Mouse (Mus musculus) heart, postnatal 0 days (tissue): Measurements from ENCODE around the gene Hormad2. TPM values are rescaled to one million over a fixed set of nuclear protein-coding genes. Genes with fewer than 3 reads are reported as not detected.

Source experiments
- ATAC-seq: fragments of 200-750 bp; cut with Nextera tagmentation; 2 replicates; pipeline ENCODE4 v1.8.0; 2017; ENCODE audit warnings: low read depth, moderate number of reproducible peaks, moderate library complexity; ENCODE audit not compliant: insufficient read depth
- DNase-seq: peaks from one replicate; pipeline ENCODE4 v3.0.0-alpha.2; 2016; ENCODE audit warnings: low spot score
- H3K27ac ChIP-seq: fragments of 300-500 bp; sonication (generic); 2 replicates; pipeline ENCODE4 v1.5.1; 2014; ENCODE audit warnings: low read depth, mild to moderate bottlenecking
- H3K27me3 ChIP-seq: fragments of 300-500 bp; sonication (generic); 2 replicates; pipeline ENCODE4 v1.6.1; 2014; ENCODE audit warnings: low read length, mixed read lengths; ENCODE audit not compliant: control insufficient read depth, insufficient read depth
- H3K36me3 ChIP-seq: fragments of 300-500 bp; sonication (generic); replicated peaks from 2 replicates; pipeline ENCODE4 v1.6.1; 2014; ENCODE audit warnings: low read length, mixed read lengths; ENCODE audit not compliant: control insufficient read depth, insufficient read depth
- H3K4me1 ChIP-seq: fragments of 300-500 bp; sonication (generic); 2 replicates; pipeline ENCODE4 v1.6.1; 2014; ENCODE audit warnings: antibody characterized with exemption; ENCODE audit not compliant: control insufficient read depth, insufficient read depth
- H3K4me2 ChIP-seq: fragments of 300-500 bp; sonication (generic); 2 replicates; pipeline ENCODE4 v1.6.1; 2014; ENCODE audit warnings: low read depth, mild to moderate bottlenecking, low read length, moderate library complexity
- H3K4me3 ChIP-seq: fragments of 300-500 bp; sonication (generic); 2 replicates; pipeline ENCODE4 v1.5.1; 2014; ENCODE audit warnings: low read depth, low read length
- H3K9ac ChIP-seq: fragments of 300-500 bp; sonication (generic); replicated peaks from 2 replicates; pipeline ENCODE4 v1.6.1; 2014; ENCODE audit warnings: low read depth, low read length, mixed read lengths
- H3K9me3 ChIP-seq: fragments of 300-500 bp; sonication (generic); replicated peaks from 2 replicates; pipeline ENCODE4 v1.6.1; 2016; ENCODE audit warnings: low read length; ENCODE audit not compliant: control insufficient read depth
- CTCF ChIP-seq: IDR thresholded peaks from 2 replicates; pipeline ENCODE4 v1.5.1; 2016; ENCODE audit warnings: antibody characterized with exemption, control low read depth, low read depth
- EP300 ChIP-seq: IDR thresholded peaks from 2 replicates; pipeline ENCODE4 v1.6.1; 2016; ENCODE audit warnings: antibody characterized with exemption, low read depth
- WGBS: fragments of 180-500 bp; shearing (Covaris S2); extraction: QIAGEN DNeasy Blood & Tissue Kit; methylation state at CpG from one replicate; pipeline ENCODE4 v1.1.7; 2014; 5-methylcytosine and 5-hydroxymethylcytosine counted together
- polyA plus RNA-seq: library from polyadenylated mRNA; unstranded; fragments of >200 nt; fragmentation: Nextera tagmentation; extraction: Ambion mirVana; gene quantifications from 2 replicates; pipeline ENCODE4 v1.2.1, GENCODE M21; 2015
- total RNA-seq: library from RNA; depleted of rRNA; stranded (reverse); fragments of >200 nt; gene quantifications from 2 replicates; pipeline ENCODE4 v1.2.3, GENCODE M21; 2014; ENCODE audit warnings: low replicate concordance

Gene Hormad2
- total and polyA plus RNA-seq, 2 experiments from 2014 or later = not detected

DNA sequence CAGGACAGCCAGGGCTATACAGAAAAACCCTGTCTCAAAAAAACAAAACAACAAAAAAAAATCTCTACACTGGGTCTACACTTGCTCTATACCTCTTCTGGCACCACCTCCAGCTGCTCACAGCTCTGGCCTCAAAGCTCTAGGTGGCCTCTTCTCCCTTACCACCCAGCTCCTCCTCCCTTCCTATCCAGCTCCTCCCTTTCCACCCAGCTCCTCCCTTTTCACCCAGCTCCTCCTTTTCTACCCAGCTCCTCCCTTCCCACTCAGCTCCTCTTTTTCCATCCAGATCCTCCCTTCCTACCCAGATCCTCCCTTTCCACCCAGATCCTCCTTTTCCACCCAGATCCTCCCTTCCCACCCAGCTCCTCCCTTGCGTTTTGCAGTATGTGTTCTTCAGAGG is 26.5 kb upstream of the Hormad2 start:
- Histone ChIP-seq H3K36me3 (no peaks in the 10 kb centered on the region), H3K4me2 (no peak overlapping the region), H3K9me3 (no peaks in the 10 kb centered on the region), H3K27ac (no peak overlapping the region), H3K4me1 (no peaks in the 10 kb centered on the region), H3K9ac (no peak overlapping the region), H3K27me3 (no peaks in the 10 kb centered on the region), H3K4me3 (no peak overlapping the region)
- DNase-seq (no peak), ATAC-seq (no peak)
- TF ChIP-seq CTCF = no peak
- no peak for TF ChIP-seq EP300
- 68% methylated on average over 1 of the region's 1 CpGs for WGBS

DNA sequence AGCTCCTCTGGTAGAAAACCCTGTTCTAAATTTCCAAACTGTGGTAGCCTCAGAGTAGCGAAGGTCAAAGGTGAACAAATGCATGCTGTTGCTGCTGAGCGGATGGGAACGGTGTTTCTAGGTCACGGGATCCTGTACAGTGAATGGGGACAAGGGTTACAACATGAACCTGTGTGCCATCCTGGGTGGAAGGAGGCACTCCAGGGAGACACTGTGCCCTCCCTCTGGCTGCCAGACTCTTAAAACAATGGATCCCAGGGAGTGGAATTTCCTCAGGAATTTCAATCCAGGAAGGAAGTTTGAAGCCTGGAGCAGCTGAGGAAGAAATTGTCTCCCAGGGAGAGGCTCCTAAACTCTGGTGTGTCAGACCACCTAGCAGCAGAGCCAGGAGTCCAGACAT is 25.3 kb upstream of the Hormad2 start:
- Histone ChIP-seq H3K4me1 (no peaks in the 10 kb centered on the region), H3K4me3 (no peak overlapping the region), H3K27ac (peak overlapping the region; percentile 32), H3K27me3 (no peaks in the 10 kb centered on the region), H3K36me3 (no peaks in the 10 kb centered on the region), H3K9me3 (no peaks in the 10 kb centered on the region), H3K4me2 (no peak overlapping the region), H3K9ac (no peak overlapping the region)
- 0 out of 2 replicates have a peak, but pooled peaks have one; percentile 37 for ATAC-seq
- DNase-seq = no peak
- 58% methylated on average over 4 of the region's 4 CpGs for WGBS
- TF ChIP-seq CTCF (no peak), EP300 (0 out of 2 replicates have a peak, but pooled peaks have one; percentile 33)

DNA sequence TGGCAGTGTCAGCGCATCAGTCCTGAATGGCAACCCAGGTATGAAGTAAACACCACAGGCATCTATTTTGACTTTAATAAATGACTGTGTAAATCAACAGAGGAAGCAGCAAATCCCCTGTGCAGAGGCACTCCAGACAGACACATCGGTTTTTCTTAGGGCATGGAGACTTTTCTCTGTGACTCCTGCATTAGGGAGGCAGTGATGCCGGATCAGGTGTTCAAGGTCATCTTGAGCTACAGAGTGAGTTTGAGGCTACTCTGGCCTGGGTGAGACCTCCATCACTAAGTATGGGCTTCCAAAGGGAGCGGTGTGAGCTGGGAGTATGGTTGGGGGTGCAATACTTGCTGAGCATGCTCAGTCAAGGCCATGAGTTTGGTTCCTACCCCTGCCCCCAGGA is 23.7 kb upstream of the Hormad2 start:
- no peak overlapping the region for H3K27ac ChIP-seq
- H3K27me3 ChIP-seq = peaks cover 4% of the 10 kb centered on the region; the same call in 1 of the 2 replicates
- ATAC-seq (no peak), DNase-seq (no peak)
- no peaks in the 10 kb centered on the region for H3K9me3 ChIP-seq
- TF ChIP-seq EP300 (no peak), CTCF (no peak)
- 86% methylated on average over 4 of the region's 4 CpGs for WGBS
- no peak overlapping the region for H3K4me2 ChIP-seq
- H3K9ac ChIP-seq = no peak overlapping the region
- H3K4me3 ChIP-seq = no peak overlapping the region
- no peaks in the 10 kb centered on the region for H3K4me1 ChIP-seq
- H3K36me3 ChIP-seq = no peaks in the 10 kb centered on the region

DNA sequence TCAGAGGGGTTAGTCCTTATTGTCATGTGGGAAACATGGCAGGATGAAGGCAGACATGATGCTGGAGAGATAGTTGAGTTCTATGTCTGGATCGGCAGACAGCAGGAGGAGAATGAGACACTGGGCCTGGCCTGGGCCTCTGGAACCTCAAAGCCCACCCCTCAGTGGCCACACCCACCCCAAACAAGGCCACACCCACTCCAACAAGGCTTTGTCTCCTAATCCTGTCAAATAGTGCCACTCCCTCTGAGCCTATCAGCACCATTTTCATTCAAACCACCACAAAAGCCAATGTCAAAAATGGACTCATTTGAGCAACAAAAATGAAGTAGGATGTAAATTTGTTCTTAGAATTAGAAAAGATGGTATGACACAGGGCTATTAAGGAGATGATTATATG is 23.3 kb upstream of the Hormad2 start:
- ATAC-seq = no peak
- no peaks in the 10 kb centered on the region for H3K36me3 ChIP-seq
- no peak overlapping the region for H3K4me2 ChIP-seq
- H3K9ac ChIP-seq = no peak overlapping the region
- DNase-seq = no peak
- peaks cover 4% of the 10 kb centered on the region; the same call in 1 of the 2 replicates for H3K27me3 ChIP-seq
- no peaks in the 10 kb centered on the region for H3K9me3 ChIP-seq
- no peak overlapping the region for H3K27ac ChIP-seq
- H3K4me1 ChIP-seq = no peaks in the 10 kb centered on the region
- H3K4me3 ChIP-seq = no peak overlapping the region
- WGBS = 83% methylated on average over 1 of the region's 1 CpGs
- TF ChIP-seq CTCF = no peak
- TF ChIP-seq EP300 = no peak

DNA sequence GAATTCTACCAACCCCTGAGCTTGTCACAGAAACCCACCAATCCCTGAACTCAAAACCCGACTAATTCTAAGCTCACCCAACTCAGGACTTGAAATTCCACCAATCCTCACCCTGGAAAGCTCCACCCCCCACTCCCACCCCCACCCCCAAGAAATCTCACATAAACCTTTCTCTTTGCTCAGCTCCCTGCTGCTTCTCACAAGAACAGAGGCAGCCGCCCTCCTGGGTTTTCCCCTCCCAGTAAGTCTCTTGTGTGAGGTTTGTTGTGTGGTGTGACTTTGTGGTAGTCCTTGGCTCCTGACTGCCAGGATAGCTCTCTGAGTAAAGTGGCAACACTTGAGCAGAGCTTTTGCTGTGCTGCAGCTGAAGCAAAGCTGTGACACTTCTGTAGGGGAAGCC is 22.0 kb upstream of the Hormad2 start:
- no peaks in the 10 kb centered on the region for H3K4me1 ChIP-seq
- no peak overlapping the region for H3K4me3 ChIP-seq

DNA sequence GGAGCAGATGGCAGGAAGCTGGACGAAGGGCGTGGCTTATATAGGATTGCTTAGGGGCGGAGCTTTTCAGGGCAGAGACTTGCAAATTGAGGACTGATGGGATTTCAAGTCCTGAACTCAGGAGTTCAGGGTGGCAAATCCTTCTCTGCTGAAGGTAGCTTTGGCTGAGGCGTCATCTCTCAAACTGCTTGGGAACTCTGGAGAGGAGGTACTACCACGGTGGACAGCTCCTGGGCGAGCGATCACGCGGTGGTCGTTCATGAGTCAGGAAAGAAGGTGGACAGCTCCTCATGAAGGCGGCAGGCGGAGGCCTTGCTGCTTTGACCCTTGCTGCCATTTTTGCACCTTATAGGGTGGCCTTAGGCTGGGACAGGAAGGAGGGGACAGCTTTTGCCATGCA is 20.2 kb upstream of the Hormad2 start:
- Histone ChIP-seq H3K9me3 (no peaks in the 10 kb centered on the region), H3K4me2 (no peak overlapping the region), H3K27ac (no peak overlapping the region), H3K27me3 (peaks cover 4% of the 10 kb centered on the region; the same call in 1 of the 2 replicates), H3K4me3 (no peak overlapping the region), H3K9ac (no peak overlapping the region), H3K36me3 (no peaks in the 10 kb centered on the region), H3K4me1 (no peaks in the 10 kb centered on the region)
- 7% methylated on average over 12 of the region's 12 CpGs for WGBS
- ATAC-seq (no peak), DNase-seq (peak; percentile 55)
- TF ChIP-seq EP300 = no peak
- TF ChIP-seq CTCF = no peak

More for the DNA sequence above, 22.0 kb upstream of the Hormad2 start:
- Histone ChIP-seq H3K9ac (no peak overlapping the region), H3K27me3 (peaks cover 4% of the 10 kb centered on the region; the same call in 1 of the 2 replicates), H3K4me2 (no peak overlapping the region), H3K36me3 (no peaks in the 10 kb centered on the region), H3K27ac (no peak overlapping the region), H3K9me3 (no peaks in the 10 kb centered on the region)
- ATAC-seq = no peak
- TF ChIP-seq EP300 (no peak), CTCF (no peak)
- DNase-seq = no peak
- 35% methylated on average over 2 of the region's 2 CpGs for WGBS
